Mouse (Mus musculus) liver, adult 2 months (tissue): Measurements from ENCODE around the gene Rtn4rl2. TPM values are rescaled to one million over a fixed set of nuclear protein-coding genes. Genes with fewer than 3 reads are reported as not detected.
"Not testable (repeated sequence)": the region's sequence is repeated elsewhere in the genome, so short reads cannot be mapped to it uniquely, and the experiment has no call there.

Experiments
- DNase-seq: peaks from one replicate; pipeline ENCODE4 v3.0.0-alpha.2; 2011; ENCODE audit warnings: low read depth, low spot score; ENCODE audit errors: extremely low read depth
- H3K27ac ChIP-seq: fragments of 200-500 bp; replicated peaks from 2 replicates; pipeline ENCODE4 v1.5.1; 2012; ENCODE audit warnings: low read depth, mild to moderate bottlenecking, control low read depth, inconsistent platforms, low read length; ENCODE audit not compliant: insufficient read depth
- H3K27me3 ChIP-seq: fragments of 200-500 bp; 2 replicates; pipeline ENCODE4 v1.6.1; 2012; ENCODE audit warnings: mild to moderate bottlenecking, moderate library complexity, low read length, inconsistent platforms; ENCODE audit not compliant: control insufficient read depth, insufficient read depth
- H3K36me3 ChIP-seq: fragments of 200-500 bp; 2 replicates; pipeline ENCODE4 v1.6.1; 2012; ENCODE audit warnings: low read length, inconsistent platforms; ENCODE audit not compliant: control insufficient read depth, insufficient read depth
- H3K4me1 ChIP-seq: fragments of 200-500 bp; 2 replicates; pipeline ENCODE4 v1.6.1; 2011; ENCODE audit warnings: low read length; ENCODE audit not compliant: control insufficient read depth, insufficient read depth
- H3K4me3 ChIP-seq: fragments of 200-500 bp; 2 replicates; pipeline ENCODE4 v1.5.1; 2011; ENCODE audit warnings: low read depth, mild to moderate bottlenecking, control low read depth, low read length, moderate library complexity; ENCODE audit not compliant: insufficient read depth
- H3K79me2 ChIP-seq: fragments of 200-500 bp; 2 replicates; pipeline ENCODE4 v1.6.1; 2012; ENCODE audit warnings: inconsistent platforms, mild to moderate bottlenecking, low read length, moderate library complexity; ENCODE audit not compliant: control insufficient read depth, insufficient read depth
- H3K9ac ChIP-seq: fragments of 200-500 bp; 2 replicates; pipeline ENCODE4 v1.6.1; 2012; ENCODE audit warnings: low read depth, mild to moderate bottlenecking, control low read depth, inconsistent platforms, low read length
- CTCF ChIP-seq: fragments of 200-500 bp; IDR thresholded peaks from 2 replicates; pipeline ENCODE4 v1.5.1; 2011; ENCODE audit warnings: low read depth, low read length, control low read depth
- POLR2A ChIP-seq: fragments of 200-500 bp; IDR thresholded peaks from 2 replicates; pipeline ENCODE4 v1.6.1; 2011; ENCODE audit warnings: low read length, control low read depth; ENCODE audit not compliant: insufficient read depth; ENCODE audit errors: extremely low read depth
- WGBS: fragments of 180-500 bp; shearing (Covaris S2); methylation state at CpG from one replicate; pipeline ENCODE4 v1.1.7; 2018; 5-methylcytosine and 5-hydroxymethylcytosine counted together
- polyA plus RNA-seq: library from polyadenylated mRNA; depleted of rRNA; stranded (reverse); fragments of >200 nt; gene quantifications from 2 replicates; pipeline ENCODE4 v1.2.3, GENCODE M21; 2012
- total RNA-seq: library from RNA; depleted of rRNA; stranded (reverse); fragments of >200 nt; gene quantifications from 2 replicates; pipeline ENCODE4 v1.2.3, GENCODE M21; 2014

Gene Rtn4rl2
- total and polyA plus RNA-seq, 2 experiments = 0.50 TPM; not detected in 1

GRCm38 (mm10) chr2:84918188-84918587, 31.7 kb upstream of the Rtn4rl2 start:
- Histone ChIP-seq H3K27me3 (no peaks in the 10 kb centered on the region), H3K9ac (no peak overlapping the region), H3K36me3 (no peaks in the 10 kb centered on the region), H3K27ac (no peak overlapping the region), H3K4me3 (no peak overlapping the region), H3K79me2 (no peaks in the 10 kb centered on the region), H3K4me1 (peaks cover 4% of the 10 kb centered on the region; the same call in 1 of the 2 replicates)
- DNase-seq = no peak
- WGBS = 56% methylated on average over 3 of the region's 3 CpGs
- TF ChIP-seq POLR2A = no peak
- TF ChIP-seq CTCF = no peak

- no peak for TF ChIP-seq CTCF
- no peak for TF ChIP-seq POLR2A
- H3K4me3 ChIP-seq = no peak overlapping the region
- no peaks in the 10 kb centered on the region for H3K36me3 ChIP-seq
- no peaks in the 10 kb centered on the region for H3K27me3 ChIP-seq
- H3K4me1 ChIP-seq = peaks cover 4% of the 10 kb centered on the region; the same call in 1 of the 2 replicates
- peak; percentile 43 for DNase-seq
- H3K9ac ChIP-seq = 0 out of 2 replicates have a peak overlapping the region, but pooled peaks have one; percentile 17
- 70% methylated on average over 8 of the region's 8 CpGs for WGBS
- H3K27ac ChIP-seq = peak overlapping the region; percentile 94
- no peaks in the 10 kb centered on the region for H3K79me2 ChIP-seq
These were observed 30.2 kb upstream of the Rtn4rl2 start for GRCm38 (mm10) chr2:84916548-84917320.

GRCm38 (mm10) chr2:84915330-84915729, 28.8 kb upstream of the Rtn4rl2 start:
- Histone ChIP-seq H3K79me2 (no peaks in the 10 kb centered on the region), H3K27ac (peak overlapping the region; percentile 4), H3K4me1 (peaks cover 4% of the 10 kb centered on the region; the same call in 1 of the 2 replicates), H3K9ac (no peak overlapping the region), H3K27me3 (no peaks in the 10 kb centered on the region), H3K36me3 (no peaks in the 10 kb centered on the region), H3K4me3 (no peak overlapping the region)
- no peak for DNase-seq
- 69% methylated on average over 3 of the region's 3 CpGs for WGBS
- TF ChIP-seq POLR2A = no peak
- TF ChIP-seq CTCF = no peak

- no peaks in the 10 kb centered on the region for H3K79me2 ChIP-seq
- 88% methylated on average over 5 of the region's 5 CpGs for WGBS
These were observed 27.4 kb upstream of the Rtn4rl2 start for GRCm38 (mm10) chr2:84913881-84914280.

GRCm38 (mm10) chr2:84912722-84913121, 26.2 kb upstream of the Rtn4rl2 start:
- Histone ChIP-seq H3K79me2 (no peaks in the 10 kb centered on the region), H3K27ac (no peak overlapping the region), H3K4me3 (no peak overlapping the region), H3K27me3 (no peaks in the 10 kb centered on the region), H3K9ac (no peak overlapping the region), H3K4me1 (peaks cover 4% of the 10 kb centered on the region; the same call in 1 of the 2 replicates), H3K36me3 (no peaks in the 10 kb centered on the region)
- no peak for DNase-seq
- TF ChIP-seq POLR2A = no peak
- TF ChIP-seq CTCF = no peak
- 86% methylated on average over 3 of the region's 3 CpGs for WGBS

More at GRCm38 (mm10) chr2:84913881-84914280, 27.4 kb upstream of the Rtn4rl2 start:
- H3K4me3 ChIP-seq = no peak overlapping the region
- TF ChIP-seq POLR2A (no peak), CTCF (no peak)
- H3K9ac ChIP-seq = no peak overlapping the region
- no peaks in the 10 kb centered on the region for H3K36me3 ChIP-seq
- H3K4me1 ChIP-seq = peaks cover 4% of the 10 kb centered on the region; the same call in 1 of the 2 replicates
- no peak for DNase-seq
- H3K27ac ChIP-seq = 0 out of 2 replicates have a peak overlapping the region, but pooled peaks have one; percentile 5
- no peaks in the 10 kb centered on the region for H3K27me3 ChIP-seq

GRCm38 (mm10) chr2:84896686-84897085, 10.2 kb upstream of the Rtn4rl2 start:
- not testable (repeated sequence) for H3K27me3 ChIP-seq, H3K4me1 ChIP-seq, H3K36me3 ChIP-seq, H3K4me3 ChIP-seq, DNase-seq, H3K9ac ChIP-seq, H3K79me2 ChIP-seq, H3K27ac ChIP-seq
- WGBS = 94% methylated on average over 6 of the region's 6 CpGs
